In genomic region chr6:128135459-128135858, GRCm38 (mm10) we compare ENCODE assay signal across 12 mouse cellular contexts. TPM values are rescaled to one million over a fixed set of nuclear protein-coding genes. Genes with fewer than 3 reads are reported as not detected.
DNase-seq lines count a peak whose midpoint lies in the region; ATAC-seq lines count a peak whose summit lies in the region.
"Had no signal": no experiment of that assay in that cellular context is flagged by ENCODE, and none has a peak within 500 bp of the region (broad histone marks: within the 10 kb centered on the region; RNA-seq: fewer than 3 reads in every experiment).

No protein-coding gene starts in this region.

- H3K4me2 ChIP-seq in limb, embryonic 12.5 days = no peak overlapping the region
- H3K4me2 ChIP-seq: forebrain, embryonic 12.5 days; heart, embryonic 12.5 days; liver, embryonic 13.5 days; midbrain, embryonic 11.5 days had no signal

- ATAC-seq in cerebellum, adult (ENCODE audit: insufficient number of reproducible peaks, low FRiP score, low TSS enrichment) = peak; percentile 60; the same call in 1 of the 2 replicates
- ATAC-seq in limb, embryonic 12.5 days (ENCODE audit: insufficient number of reproducible peaks, insufficient read depth, low FRiP score, low TSS enrichment, low read depth) = no peak

- H3K27me3 ChIP-seq in embryonic facial prominence, embryonic 10.5 days (replicated peaks; ENCODE audit: low read depth, poor library complexity, severe bottlenecking) = no peaks in the 10 kb centered on the region
- no peaks in the 10 kb centered on the region for H3K27me3 ChIP-seq in limb, embryonic 12.5 days
- H3K27me3 ChIP-seq: forebrain, embryonic 12.5 days; heart, embryonic 12.5 days; liver, embryonic 13.5 days had no signal

- no peak overlapping the region for H3K9ac ChIP-seq in limb, embryonic 12.5 days (replicated peaks)
- H3K9ac ChIP-seq: forebrain, embryonic 12.5 days; heart, embryonic 12.5 days; liver, embryonic 13.5 days had no signal

- no peak overlapping the region for H3K4me3 ChIP-seq in embryonic facial prominence, embryonic 10.5 days
- H3K4me3 ChIP-seq in limb, embryonic 12.5 days (replicated peaks) = no peak overlapping the region
- H3K4me3 ChIP-seq: forebrain, embryonic 12.5 days; heart, embryonic 12.5 days; liver, embryonic 13.5 days had no signal

- peaks cover 64% of the 10 kb centered on the region for H3K4me1 ChIP-seq in embryonic facial prominence, embryonic 10.5 days
- peaks cover 48% of the 10 kb centered on the region for H3K4me1 ChIP-seq in limb, embryonic 12.5 days (replicated peaks)

- H3K27ac ChIP-seq in embryonic facial prominence, embryonic 10.5 days (replicated peaks) = peak overlapping the region; percentile 55; the same call in 1 of the 2 replicates
- H3K27ac ChIP-seq in limb, embryonic 12.5 days = peak overlapping the region; percentile 59
- H3K27ac ChIP-seq: forebrain, embryonic 12.5 days had no signal

- 63% methylated on average over 5 of the region's 5 CpGs for WGBS in embryonic facial prominence, embryonic 10.5 days
- 47% methylated on average over 5 of the region's 5 CpGs for WGBS in limb, embryonic 12.5 days

- peaks cover 2% of the 10 kb centered on the region; the same call in 1 of the 2 replicates for H3K36me3 ChIP-seq in embryonic facial prominence, embryonic 10.5 days (replicated peaks)
- no peaks in the 10 kb centered on the region for H3K36me3 ChIP-seq in limb, embryonic 12.5 days
- H3K36me3 ChIP-seq: forebrain, embryonic 12.5 days; liver, embryonic 13.5 days had no signal

- no peak for DNase-seq in cerebellum, adult 11 months
- DNase-seq in kidney, adult 11 months = peak; percentile 39
- DNase-seq in kidney, adult 18-20 months = no peak
- DNase-seq in embryonic facial prominence, embryonic 10.5 days (ENCODE audit: low spot score) = no peak
- DNase-seq in ovary, postnatal 14 days (ENCODE audit: low spot score) = no peak
- DNase-seq in right cerebral cortex, postnatal 25 days = no peak
- DNase-seq: liver, embryonic 13.5 days had no signal

- H3K9me3 ChIP-seq in embryonic facial prominence, embryonic 10.5 days = no peaks in the 10 kb centered on the region
- no peaks in the 10 kb centered on the region for H3K9me3 ChIP-seq in limb, embryonic 12.5 days
- H3K9me3 ChIP-seq: forebrain, embryonic 12.5 days; heart, embryonic 12.5 days; liver, embryonic 13.5 days had no signal

RNA-seq across cellular contexts. Expression of gene Tspan9, which starts 7.9 kb away (rescaled TPM):
- polyA plus RNA-seq in embryonic facial prominence, embryonic 10.5 days (2016; fragmentation: Nextera tagmentation; extraction: Ambion mirVana) = 69.3 and 69.7 TPM in 2 replicates
- 103 and 114 TPM in 2 replicates for polyA plus RNA-seq in limb, embryonic 12.5 days (2016; fragmentation: Nextera tagmentation; extraction: Ambion mirVana)
